In the genomic region with DNA sequence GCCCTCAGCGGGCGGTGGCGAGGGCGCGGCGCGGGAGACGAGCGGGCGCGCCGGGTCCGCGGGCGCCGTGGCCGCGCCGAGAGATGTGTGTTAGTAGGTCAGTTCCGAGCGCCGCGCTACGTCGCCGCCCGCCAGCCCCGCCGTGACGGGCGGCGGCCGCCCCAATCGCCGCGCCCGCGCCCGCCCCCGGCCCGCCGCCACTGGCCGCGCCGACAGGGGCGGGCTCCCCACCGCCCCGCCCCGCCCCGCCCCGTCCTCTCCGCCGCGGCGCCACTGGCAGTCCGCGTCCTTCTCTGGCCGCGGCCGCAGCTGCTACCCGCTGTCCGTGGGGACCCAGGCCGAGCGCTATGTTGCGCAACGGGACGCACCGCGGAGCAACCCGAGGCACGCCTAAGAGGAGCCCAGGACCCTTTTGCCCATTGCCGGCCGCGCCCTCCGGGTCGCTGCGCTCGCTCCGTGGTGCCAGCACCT, we compare ENCODE assay signal across 8 mouse cellular contexts. TPM values are rescaled to one million over a fixed set of nuclear protein-coding genes. Genes with fewer than 3 reads are reported as not detected.
A peak's percentile ranks its signal among the peaks of the same experiment; 100 is the strongest.
DNase-seq lines count a peak whose midpoint lies in the region; ATAC-seq and TF ChIP-seq lines count a peak whose summit lies in the region.

A gene (minus strand): TSS at position 123 of the 471 bp plus-strand sequence.

- peak within 1 kb of the TSS; percentile 64 for H3K27ac ChIP-seq in forebrain, embryonic 11.5 days (ENCODE audit: low read depth, low read length)
- peak within 1 kb of the TSS; percentile 97 for H3K27ac ChIP-seq in heart, embryonic 15.5 days
- no peak within 1 kb of the TSS for H3K27ac ChIP-seq in liver, embryonic 14.5 days
- H3K27ac ChIP-seq in stomach, postnatal 0 days (replicated peaks): peak within 1 kb of the TSS; percentile 98

- ATAC-seq in forebrain, embryonic 11.5 days (replicated peaks; ENCODE audit: low FRiP score): peak; percentile 87
- ATAC-seq in heart, embryonic 15.5 days (replicated peaks; ENCODE audit: insufficient number of reproducible peaks, insufficient read depth, low FRiP score, low read depth): peak; percentile 88
- ATAC-seq in liver, embryonic 14.5 days (ENCODE audit: insufficient read depth): peak; percentile 86
- ATAC-seq in stomach, postnatal 0 days (ENCODE audit: low FRiP score, low TSS enrichment): peak; percentile 92

- no peak for TF ChIP-seq EP300 in liver, embryonic 14.5 days (IDR thresholded peaks at IDR 0.05; ENCODE audit: low read depth)
- TF ChIP-seq EP300 in stomach, postnatal 0 days (optimal IDR thresholded peaks at IDR 0.05): no peak

- no peaks in the 10 kb centered on the region for H3K9me3 ChIP-seq in forebrain, embryonic 11.5 days (ENCODE audit: control insufficient read depth, low read length)
- H3K9me3 ChIP-seq in heart, embryonic 15.5 days (replicated peaks): no peaks in the 10 kb centered on the region
- H3K9me3 ChIP-seq in liver, embryonic 14.5 days (ENCODE audit: control insufficient read depth, low read length): no peaks in the 10 kb centered on the region
- H3K9me3 ChIP-seq in stomach, postnatal 0 days (ENCODE audit: control insufficient read depth, low read length): no peaks in the 10 kb centered on the region

- TF ChIP-seq CTCF in liver, embryonic 14.5 days (IDR thresholded peaks at IDR 0.05; ENCODE audit: low read depth): no peak
- TF ChIP-seq CTCF in stomach, postnatal 0 days (IDR thresholded peaks at IDR 0.05; ENCODE audit: low read depth): no peak

- peak within 1 kb of the TSS; percentile 100 for H3K4me2 ChIP-seq in forebrain, embryonic 11.5 days (ENCODE audit: low read depth, low read length, severe bottlenecking)
- H3K4me2 ChIP-seq in heart, embryonic 15.5 days: peak within 1 kb of the TSS; percentile 86
- H3K4me2 ChIP-seq in liver, embryonic 14.5 days (ENCODE audit: low read depth): peak within 1 kb of the TSS; percentile 70
- peak within 1 kb of the TSS; percentile 98 for H3K4me2 ChIP-seq in stomach, postnatal 0 days (replicated peaks; ENCODE audit: low read depth)

- H3K4me3 ChIP-seq in forebrain, embryonic 11.5 days (ENCODE audit: low read depth, low read length): peak within 1 kb of the TSS; percentile 85
- peak within 1 kb of the TSS; percentile 93 for H3K4me3 ChIP-seq in heart, embryonic 15.5 days
- H3K4me3 ChIP-seq in liver, embryonic 14.5 days (ENCODE audit: insufficient read depth in 1 of 2, low read depth in 2 of 2, low read length in 2 of 2): peak within 1 kb of the TSS; percentile 64 to 65
- H3K4me3 ChIP-seq in stomach, postnatal 0 days (ENCODE audit: low read depth, low read length): peak within 1 kb of the TSS; percentile 92

- no peaks in the 10 kb centered on the region for H3K36me3 ChIP-seq in forebrain, embryonic 11.5 days (ENCODE audit: control insufficient read depth, insufficient read depth, low read length)
- H3K36me3 ChIP-seq in heart, embryonic 15.5 days: no peaks in the 10 kb centered on the region
- no peaks in the 10 kb centered on the region for H3K36me3 ChIP-seq in liver, embryonic 14.5 days (replicated peaks; ENCODE audit: control insufficient read depth, insufficient read depth, low read depth)
- H3K36me3 ChIP-seq in stomach, postnatal 0 days (ENCODE audit: control insufficient read depth, insufficient read depth, low read length): no peaks in the 10 kb centered on the region

- peaks cover 24% of the 10 kb centered on the region for H3K27me3 ChIP-seq in forebrain, embryonic 11.5 days (ENCODE audit: control insufficient read depth, insufficient read depth, low read length)
- H3K27me3 ChIP-seq in heart, embryonic 15.5 days: no peaks in the 10 kb centered on the region
- H3K27me3 ChIP-seq in liver, embryonic 14.5 days (ENCODE audit: control insufficient read depth, insufficient read depth, low read length): peaks cover 65% of the 10 kb centered on the region
- no peaks in the 10 kb centered on the region for H3K27me3 ChIP-seq in stomach, postnatal 0 days (ENCODE audit: control insufficient read depth, insufficient read depth, low read length)

- DNase-seq in 3T3-L1 (ENCODE audit: low read depth, low spot score): peak; percentile 60
- DNase-seq in ZHBTc4 (ENCODE audit: low read depth, low spot score): peak; percentile 72
- peak; percentile 90 for DNase-seq in forebrain, embryonic 11.5 days (ENCODE audit: low spot score)
- peak; percentile 91 for DNase-seq in kidney, postnatal 10 days
- peak in 2 of 3 experiments; percentile 41 to 43 for DNase-seq in liver, embryonic 14.5 days (ENCODE audit: low read depth in 3 of 3, low spot score in 3 of 3)
- peak; percentile 68 for DNase-seq in naive thymus-derived CD4-positive, alpha-beta T cell, adult 2 months (ENCODE audit: low read depth)
- DNase-seq in stomach, postnatal 0 days (ENCODE audit: low spot score): peak; percentile 89

- peak within 1 kb of the TSS; percentile 78 for H3K9ac ChIP-seq in forebrain, embryonic 11.5 days (ENCODE audit: low read length)
- peak within 1 kb of the TSS; percentile 89 for H3K9ac ChIP-seq in heart, embryonic 15.5 days
- H3K9ac ChIP-seq in liver, embryonic 14.5 days (replicated peaks): peak within 1 kb of the TSS; percentile 24; the same call in 1 of the 2 replicates
- peak within 1 kb of the TSS; percentile 97 for H3K9ac ChIP-seq in stomach, postnatal 0 days (ENCODE audit: low read length)

- under 1% methylated on average over 62 of the region's 79 CpGs for WGBS in forebrain, embryonic 11.5 days
- WGBS in heart, embryonic 15.5 days: under 1% methylated on average over 56 of the region's 79 CpGs
- under 1% methylated on average over 54 of the region's 79 CpGs for WGBS in liver, embryonic 14.5 days (ENCODE audit: insufficient replicate concordance)
- 0% methylated on average over 10 of the region's 79 CpGs for WGBS in stomach, postnatal 0 days

- H3K4me1 ChIP-seq in forebrain, embryonic 11.5 days (replicated peaks; ENCODE audit: control insufficient read depth, insufficient read depth, low read length): peaks cover 18% of the 10 kb centered on the region
- peaks cover 36% of the 10 kb centered on the region for H3K4me1 ChIP-seq in heart, embryonic 15.5 days (replicated peaks)
- H3K4me1 ChIP-seq in liver, embryonic 14.5 days (replicated peaks; ENCODE audit: control insufficient read depth in 2 of 2, insufficient read depth in 2 of 2, low read length in 1 of 2): peaks cover 0 to 9% of the 10 kb centered on the region in 2 experiments; a peak in 1 of 4 replicates
- H3K4me1 ChIP-seq in stomach, postnatal 0 days (replicated peaks; ENCODE audit: control insufficient read depth, insufficient read depth): 0 out of 2 replicates have a peak, but pooled peaks cover 11% of the 10 kb centered on the region

RNA-seq across cellular contexts. Expression of the gene that starts here (rescaled TPM):
- 16.1 and 17.8 TPM in 2 replicates for polyA plus RNA-seq in forebrain, embryonic 11.5 days (2014; fragmentation: Nextera tagmentation; extraction: Ambion mirVana)
- polyA plus RNA-seq in heart, embryonic 15.5 days (2015; fragmentation: Nextera tagmentation; extraction: Ambion mirVana): 37.1 and 40.5 TPM in 2 replicates
- polyA plus RNA-seq in liver, embryonic 14.5 days (2012; rRNA removed): 0.81 and 1.0 TPM in 2 replicates
- polyA plus RNA-seq in liver, embryonic 14.5 days (2014; fragmentation: Nextera tagmentation; extraction: Ambion mirVana): 2.1 and 2.6 TPM in 2 replicates
- 14.4 and 16.4 TPM in 2 replicates for polyA plus RNA-seq in stomach, postnatal 0 days (2015; fragmentation: Nextera tagmentation; extraction: Ambion mirVana)

Comparison
In these comparisons a context has a peak if more than half of its experiments do, and no peak if none do; other contexts are left out.
1. H3K9ac ChIP-seq: peak in every context shown above with its lines; median percentile 97 in stomach, postnatal 0 days; 89 in heart, embryonic 15.5 days; 78 in forebrain, embryonic 11.5 days; 24 in liver, embryonic 14.5 days.